18 mouse cellular contexts compared by ENCODE assay signal in genomic region chr13:48147061-48147460, GRCm38 (mm10).
"Had no signal": no experiment of that assay in that cellular context is flagged by ENCODE, and none has a peak within 500 bp of the region (broad histone marks: within the 10 kb centered on the region; RNA-seq: fewer than 3 reads in every experiment).

No protein-coding gene starts in this region.

- H3K4me3 ChIP-seq: lung, embryonic 15.5 days; midbrain, embryonic 10.5 days; midbrain, embryonic 12.5 days; myocyte; neural tube, embryonic 13.5 days; neural tube, embryonic 15.5 days had no signal

- DNase-seq: lung, adult 18-20 months; lung, postnatal 10 days; lung, postnatal 4 days; midbrain, embryonic 14.5 days; retina, postnatal 1 day; right cerebral cortex, adult 18-20 months; right cerebral cortex, postnatal 25 days; right cerebral cortex, postnatal 4 days; spleen, adult 18-20 months; thymus, adult 2 months; thymus, postnatal 25 days; thymus, postnatal 4 days had no signal

- H3K4me1 ChIP-seq: lung, embryonic 15.5 days; midbrain, embryonic 12.5 days; neural tube, embryonic 13.5 days; neural tube, embryonic 15.5 days had no signal
